Mouse (Mus musculus): ENCODE measurements at regions not wholly inside any gene's neighbourhood (a gene's known extent, or its start where the extent isn't known, plus 50 kb on each side); places are given as distances from the start of the nearest gene placed in this dataset.

GRCm38 (mm10) chr6:126481257-126481656 is 54.0 kb downstream of the Kcna5 start:
- peak; percentile 81 to 83 for DNase-seq

- no peak for DNase-seq
These were observed 57.7 kb downstream of the Kcna5 start for GRCm38 (mm10) chr6:126477506-126477905.

GRCm38 (mm10) chr6:126476758-126477157 is 58.5 kb downstream of the Kcna5 start:
- no peak for DNase-seq

DNA sequence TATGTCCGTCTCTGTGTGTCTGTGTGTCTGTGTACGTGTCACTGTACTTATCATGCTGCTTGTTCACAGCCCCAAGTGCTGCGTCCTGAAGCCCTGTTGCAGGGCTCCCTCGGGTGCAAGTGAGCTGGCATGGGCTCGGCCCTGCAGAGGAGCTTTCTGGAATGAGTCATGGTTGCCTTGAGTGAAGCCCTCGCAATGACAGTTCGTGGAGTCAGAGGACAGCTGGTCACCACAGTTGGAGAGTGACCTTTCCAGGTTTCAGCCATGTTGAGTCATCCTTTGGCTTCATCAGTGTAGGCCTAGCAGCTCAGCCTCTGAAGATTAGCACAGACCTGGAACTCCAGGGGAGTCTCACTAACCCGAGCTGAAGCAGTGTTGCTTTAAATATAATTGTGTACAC is 59.7 kb downstream of the Kcna5 start:
- DNase-seq = peak; percentile 73 to 81

DNA sequence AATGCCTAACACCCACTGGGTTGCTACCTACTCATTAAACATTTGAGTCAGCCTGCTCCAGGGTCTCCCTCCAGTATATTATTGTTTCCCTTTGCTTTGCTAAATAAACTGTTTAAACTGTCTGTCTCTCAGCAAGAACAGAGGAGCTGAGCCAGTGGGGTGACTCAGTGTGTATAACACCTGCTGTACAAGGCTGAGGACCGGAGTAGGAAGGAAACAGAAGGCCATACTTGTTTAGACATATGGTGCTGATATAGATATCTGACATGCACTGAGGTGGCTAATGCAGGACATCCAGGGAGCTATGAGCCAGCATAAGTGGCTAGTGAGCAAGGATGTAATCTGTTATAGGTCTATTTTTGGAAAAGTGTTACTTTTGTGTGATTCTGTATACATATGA is 81.5 kb downstream of the Kcna5 start:
- DNase-seq = no peak

DNA sequence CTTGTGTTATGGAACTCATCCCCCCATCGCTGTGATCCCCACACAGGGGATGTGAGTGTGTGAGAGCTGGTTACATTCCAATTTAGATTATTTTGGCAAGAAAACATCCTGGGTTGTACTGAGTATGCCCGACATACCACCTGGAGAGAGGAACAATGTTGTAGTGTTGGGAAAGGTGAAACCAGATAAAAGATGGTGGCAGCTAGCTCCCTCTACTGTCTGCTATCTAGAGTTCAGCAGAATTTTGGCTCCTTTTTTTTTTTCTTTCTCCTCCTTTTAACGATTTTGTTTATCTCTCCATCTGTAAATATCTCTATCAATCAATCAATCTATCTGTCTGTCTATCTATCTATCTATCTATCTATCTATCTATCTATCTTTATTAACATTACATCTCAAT is 89.7 kb downstream of the Kcna5 start:
- peak in 1 of 2 experiments; percentile 9 for DNase-seq

- DNase-seq = no peak
These were observed 95.0 kb downstream of the Kcna5 start for GRCm38 (mm10) chr6:126440254-126440653.

DNA sequence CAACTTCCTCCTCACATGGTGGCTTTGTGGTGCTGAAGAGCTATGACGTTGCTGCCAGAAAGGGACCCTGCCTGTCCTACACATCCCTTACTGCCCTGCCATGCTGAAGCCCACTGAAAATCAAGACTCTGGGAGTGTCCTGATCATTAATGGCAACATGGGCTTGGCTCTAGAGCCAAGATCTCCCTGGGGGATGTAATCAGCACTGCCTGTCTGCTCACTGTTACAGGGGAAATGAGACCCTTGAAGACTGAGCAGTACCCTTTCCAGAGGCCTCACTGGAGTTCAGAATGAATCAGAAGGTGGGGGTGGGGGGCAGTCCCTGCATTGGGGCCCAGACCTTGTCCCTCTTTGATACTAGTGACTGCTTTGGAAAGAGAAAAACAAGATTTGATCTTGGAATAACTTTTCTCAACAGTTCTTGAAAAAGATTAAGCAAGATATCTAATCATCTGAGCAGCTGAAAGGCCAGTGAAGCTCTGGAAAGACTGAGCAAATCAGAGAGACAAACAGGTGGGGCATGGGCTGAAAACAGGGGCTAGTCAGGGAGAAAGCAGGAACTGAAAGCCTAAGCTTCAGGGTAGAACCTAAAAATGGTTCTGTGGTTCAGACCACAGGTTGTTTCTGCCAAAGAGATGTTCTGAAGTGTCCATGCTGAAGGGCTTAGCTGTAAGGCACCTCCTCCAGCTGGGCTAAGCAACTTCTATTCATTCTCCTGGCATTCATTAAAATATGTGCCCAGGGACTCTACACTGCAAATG is 97.1 kb downstream of the Kcna5 start:
- no peak for DNase-seq

DNA sequence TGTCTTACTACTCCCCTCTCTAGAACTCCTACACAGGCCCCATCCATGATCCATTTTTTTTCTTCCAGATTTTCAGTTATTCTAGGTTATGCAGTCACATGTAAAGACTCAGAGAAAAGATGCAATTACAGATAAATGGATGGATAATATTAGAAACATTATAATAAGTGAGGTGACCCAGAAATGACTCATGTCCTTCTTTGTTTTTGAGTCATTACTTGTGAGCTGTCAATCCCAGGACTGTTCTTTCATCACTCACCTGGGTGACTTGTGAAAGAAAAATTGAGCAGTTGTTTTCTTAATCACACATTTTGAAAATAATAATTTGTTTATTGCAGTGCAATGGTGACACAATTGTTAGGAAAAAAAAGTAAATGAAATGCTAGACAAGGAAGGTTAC is 108.0 kb downstream of the Kcna5 start:
- no peak for DNase-seq

GRCm38 (mm10) chr6:126405736-126406135 is 129.5 kb downstream of the Kcna5 start:
- DNase-seq = peak; percentile 84 to 86

DNA sequence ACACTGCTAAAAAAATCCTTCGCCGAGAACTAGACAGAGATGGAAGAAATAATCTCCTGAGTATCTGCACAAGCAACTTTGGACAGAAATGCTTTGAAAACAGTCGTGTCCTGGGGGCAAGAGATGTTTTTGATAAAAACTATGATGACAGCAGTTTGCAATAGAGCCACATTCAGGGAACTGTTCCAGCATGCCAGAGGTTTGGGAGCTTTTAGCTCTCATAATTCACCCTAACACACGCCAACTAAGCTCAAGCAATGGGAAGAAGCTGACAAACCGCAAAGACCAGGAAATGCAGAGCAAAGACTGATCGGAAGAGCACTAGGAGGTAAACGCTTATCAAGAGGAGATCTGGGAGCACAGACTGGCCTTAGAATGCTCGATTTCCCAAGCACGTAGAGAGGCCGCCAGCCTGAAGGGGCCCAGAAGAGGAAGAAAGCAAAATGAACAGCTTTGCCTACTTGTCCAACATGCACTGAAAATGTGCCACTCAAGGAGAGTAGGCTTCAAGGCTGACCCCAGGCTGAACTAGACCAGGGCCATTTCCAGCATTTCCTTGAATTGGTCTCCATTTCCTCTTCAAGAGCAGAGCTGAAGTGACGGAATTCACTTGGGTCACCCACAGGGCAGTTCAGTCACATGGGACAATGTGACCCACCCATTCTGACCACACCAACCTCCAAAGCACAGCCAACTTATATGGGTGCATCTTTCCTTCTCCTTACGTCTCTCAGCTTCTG is 130.7 kb downstream of the Kcna5 start:
- no peak for DNase-seq

- no peak for DNase-seq
These were observed 135.6 kb downstream of the Kcna5 start for GRCm38 (mm10) chr6:126399595-126399994.

DNA sequence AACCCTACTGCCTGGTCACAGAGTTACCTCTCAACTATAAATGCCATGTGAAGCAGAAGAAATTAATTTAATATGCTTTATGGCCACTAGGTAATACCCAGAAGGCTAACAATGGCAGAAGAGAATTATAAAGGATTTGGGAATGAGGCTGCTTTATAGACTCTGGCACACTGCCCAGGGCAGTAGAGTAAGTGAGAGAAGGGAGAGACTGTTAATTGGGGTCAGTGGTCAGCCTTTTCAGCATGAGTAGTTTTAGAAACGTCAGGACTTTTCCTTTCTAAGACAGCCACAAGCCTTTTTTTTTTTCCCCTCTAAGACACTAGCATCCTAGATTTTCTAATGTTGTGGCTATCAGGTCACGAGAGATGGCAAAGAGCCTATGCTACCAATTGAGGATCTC is 136.6 kb downstream of the Kcna5 start:
- no peak for DNase-seq

DNA sequence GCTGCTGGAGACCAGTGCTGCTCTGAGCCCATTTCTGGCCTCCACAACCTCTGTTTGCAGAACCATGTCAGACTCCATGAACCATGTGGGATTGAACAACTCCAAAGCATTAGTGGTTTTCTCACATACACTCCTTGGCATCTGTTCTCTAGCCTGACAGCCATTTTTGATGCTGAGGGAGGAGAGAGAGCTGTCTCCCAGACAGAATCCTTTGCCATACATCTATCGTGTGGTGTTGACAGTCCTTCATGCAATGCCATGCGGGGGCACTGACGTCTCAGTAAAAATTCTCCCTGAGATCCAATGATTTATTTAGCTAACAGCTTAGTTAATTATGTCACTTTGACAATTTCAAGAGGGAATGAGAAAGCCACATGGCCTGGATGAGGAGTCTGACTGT is 140.2 kb downstream of the Kcna5 start:
- no peak for DNase-seq

DNA sequence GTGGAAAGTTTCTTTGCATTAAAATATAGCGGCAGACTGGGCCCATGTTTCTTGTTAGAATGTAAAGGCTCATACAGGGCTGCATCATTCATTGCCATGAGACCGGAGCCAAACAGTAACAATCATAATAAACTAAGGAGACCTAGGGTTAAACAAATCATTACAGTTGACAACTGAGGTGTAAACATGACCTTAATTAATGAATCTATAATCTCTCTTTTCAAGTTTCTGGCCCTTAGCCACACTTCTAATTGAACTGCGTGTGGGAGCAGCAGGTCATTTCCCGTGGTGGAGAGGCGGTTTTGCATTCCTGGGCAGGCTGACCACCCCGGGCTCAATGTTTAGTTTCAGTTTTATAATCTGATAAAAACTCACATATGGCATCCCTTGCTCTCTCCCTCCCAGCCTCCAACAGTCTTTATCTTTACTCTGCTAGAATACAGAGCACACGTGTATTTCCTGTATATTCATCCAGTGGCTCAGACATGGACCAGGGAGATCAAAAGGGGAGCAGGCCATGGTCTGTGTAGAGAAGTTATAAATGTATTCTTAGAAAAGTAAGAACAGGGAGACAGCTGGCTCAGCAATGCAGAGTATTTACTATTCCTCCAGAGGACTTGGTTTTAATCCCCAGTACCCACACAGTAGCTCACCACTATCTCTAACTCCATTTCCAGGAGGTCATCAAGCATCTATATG is 141.0 kb downstream of the Kcna5 start:
- no peak for DNase-seq

DNA sequence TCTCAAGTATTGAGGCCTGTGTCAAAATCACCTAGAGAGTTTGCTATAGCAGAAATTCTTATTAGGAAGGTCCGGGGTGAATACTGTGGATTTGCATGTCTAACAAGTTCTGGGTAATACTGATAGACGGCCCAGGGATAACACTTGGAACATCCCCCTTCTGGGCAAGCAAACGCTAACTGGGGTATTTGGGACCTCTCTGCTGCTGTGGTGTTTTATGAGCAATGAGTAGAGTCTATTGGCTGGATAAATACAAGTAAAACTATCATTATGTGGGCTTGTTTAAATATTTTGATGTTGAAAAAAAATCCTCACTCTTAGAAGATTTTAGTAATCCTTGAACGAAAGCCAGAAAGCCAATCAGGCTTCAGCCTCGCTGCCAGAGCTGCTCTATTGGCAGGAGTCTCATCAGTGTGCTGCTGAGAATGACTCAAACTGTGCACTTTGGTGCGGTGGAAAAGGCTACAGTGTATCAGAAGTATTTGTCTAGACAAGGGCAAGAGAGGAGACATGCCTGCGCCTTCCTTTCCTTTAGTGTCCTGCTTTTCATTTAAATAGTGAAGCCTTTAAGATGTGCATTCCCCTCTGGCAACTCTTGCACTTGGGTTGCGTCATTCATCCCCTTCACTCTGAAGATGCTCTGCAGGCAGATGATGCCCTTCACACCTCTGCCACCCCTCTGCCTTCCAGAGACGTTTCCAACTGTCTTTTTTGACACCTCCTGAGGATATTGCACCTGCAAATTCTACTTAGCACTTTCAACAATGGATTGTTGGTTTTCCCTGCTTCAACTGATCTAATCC is 150.8 kb downstream of the Kcna5 start:
- DNase-seq = peak; percentile 49 to 52

GRCm38 (mm10) chr6:126377216-126377615 is 158.0 kb downstream of the Kcna5 start:
- no peak for DNase-seq

DNA sequence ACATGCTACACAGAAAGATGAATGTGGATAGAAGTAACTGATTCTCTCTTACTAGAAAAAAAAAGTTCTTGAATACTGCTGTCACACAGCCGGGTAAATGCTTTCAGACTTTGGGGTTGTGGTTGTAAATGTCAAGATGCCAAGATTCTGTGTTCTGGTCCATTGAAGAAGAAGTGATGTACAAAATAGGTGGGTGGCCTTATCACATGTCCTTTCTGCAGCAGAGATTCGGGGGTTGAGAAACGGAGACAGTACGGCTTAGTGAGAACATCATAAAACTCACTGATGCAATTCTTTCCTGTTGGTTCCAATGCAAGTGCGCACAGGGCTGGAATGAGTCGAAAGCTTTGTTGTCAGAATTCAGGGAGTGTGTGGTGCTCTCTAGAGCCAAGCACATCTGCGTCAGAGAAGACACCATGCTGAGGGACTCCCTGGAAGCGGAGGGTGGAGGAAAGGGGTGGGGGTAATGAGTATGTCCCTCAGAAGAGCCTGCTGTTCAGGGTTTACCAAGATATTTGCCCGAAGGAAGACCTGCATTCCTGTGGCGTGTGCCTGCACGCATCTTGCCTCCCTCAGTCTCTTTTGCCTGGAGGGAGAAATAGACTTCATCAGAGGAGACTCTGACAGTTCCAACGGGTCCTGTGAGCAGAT is 160.1 kb downstream of the Kcna5 start:
- no peak for DNase-seq

- DNase-seq = peak; percentile 91 to 93
These were observed 163.2 kb downstream of the Kcna5 start for GRCm38 (mm10) chr6:126371971-126372370.

- DNase-seq = no peak
These were observed 163.7 kb downstream of the Kcna5 start for GRCm38 (mm10) chr6:126371489-126371888.

DNA sequence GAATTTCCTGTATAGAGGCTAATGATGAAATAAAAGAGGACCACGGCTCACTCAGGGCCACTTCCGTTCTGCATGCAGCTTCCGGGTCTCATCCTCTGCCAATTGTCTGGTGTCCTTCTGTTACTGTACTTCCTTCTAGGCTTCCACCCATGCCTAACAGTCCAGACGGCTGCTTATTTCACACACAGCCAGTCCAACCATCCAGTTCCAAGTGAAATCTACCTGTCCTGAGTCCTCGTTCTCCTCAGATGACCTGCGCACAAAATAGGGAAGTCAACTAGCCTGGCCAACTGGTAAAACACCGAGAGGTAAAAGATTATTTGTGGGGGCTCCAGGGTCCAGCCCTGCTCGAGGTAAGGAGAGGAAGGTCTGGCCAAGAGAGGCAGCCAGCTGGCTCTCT is 169.7 kb downstream of the Kcna5 start:
- DNase-seq = peak; percentile 72 to 78

DNA sequence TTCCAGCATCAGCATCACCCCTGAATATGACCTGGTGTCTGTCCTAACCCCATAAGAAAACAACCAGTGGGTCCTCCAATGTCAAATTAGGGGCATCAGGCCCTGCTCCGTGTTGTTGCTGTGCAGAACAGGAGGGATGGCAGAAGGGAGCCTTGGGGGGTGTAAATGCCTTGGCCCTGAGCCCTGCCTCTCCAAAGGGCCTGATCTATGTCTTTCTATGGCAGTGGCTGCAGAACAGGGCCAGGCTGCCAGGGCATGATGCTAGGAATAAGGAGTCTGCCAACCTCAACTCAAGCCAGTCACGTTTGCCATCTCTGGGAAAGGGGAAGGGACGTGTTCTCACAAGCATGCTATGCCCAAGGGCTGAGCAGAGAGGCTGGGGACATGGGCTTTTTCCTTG is 172.9 kb downstream of the Kcna5 start:
- peak; percentile 98 to 99 for DNase-seq

Measured in cerebellum, postnatal 10 days (tissue).